Mouse (Mus musculus) cerebellum, adult 11 months (tissue): Measurements from ENCODE around the gene Enthd1.
"Not testable (repeated sequence)": the region's sequence is repeated elsewhere in the genome, so short reads cannot be mapped to it uniquely, and the experiment has no call there.

Experiments used
- DNase-seq: peaks from one replicate; pipeline ENCODE4 v3.0.0; 2022

The Enthd1 gene

DNA sequence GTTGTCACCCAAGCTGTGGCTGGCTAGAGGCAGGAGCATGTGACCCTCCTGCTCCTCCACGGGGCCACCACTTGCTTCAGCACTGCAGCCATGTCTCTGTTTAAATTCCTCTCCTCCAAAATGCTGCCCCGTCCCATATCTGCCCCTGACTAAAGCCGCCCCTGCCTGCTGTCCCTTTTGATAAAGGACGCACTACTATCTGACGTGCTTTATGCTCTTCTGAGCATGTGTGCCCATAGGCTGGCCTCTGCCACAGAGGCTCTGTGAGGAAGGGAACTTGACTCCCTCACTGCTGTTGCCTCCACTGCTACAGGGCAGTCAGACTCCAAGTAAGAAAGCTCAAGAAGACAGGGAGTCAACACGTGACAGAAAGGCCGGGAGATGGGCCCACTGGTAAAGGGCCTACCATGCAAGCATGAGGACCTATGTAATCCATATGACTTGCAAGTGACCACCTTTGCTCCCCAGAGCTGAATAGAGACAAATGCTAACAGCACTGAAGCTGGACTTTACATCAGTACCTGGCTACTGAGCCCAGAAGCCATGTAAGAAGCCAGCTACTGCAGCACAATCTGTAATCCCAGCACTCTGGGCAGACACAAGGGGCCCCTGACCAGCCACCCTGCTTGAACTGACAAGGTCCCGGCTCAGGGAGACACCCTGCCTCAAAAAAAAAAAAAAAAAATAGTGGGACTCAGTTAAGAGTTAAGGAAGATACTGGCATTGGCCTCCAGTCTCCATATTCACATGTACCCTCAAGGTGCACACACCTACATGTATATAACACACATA lies 32.5 kb downstream of the Enthd1 start:
- no peak for DNase-seq

DNA sequence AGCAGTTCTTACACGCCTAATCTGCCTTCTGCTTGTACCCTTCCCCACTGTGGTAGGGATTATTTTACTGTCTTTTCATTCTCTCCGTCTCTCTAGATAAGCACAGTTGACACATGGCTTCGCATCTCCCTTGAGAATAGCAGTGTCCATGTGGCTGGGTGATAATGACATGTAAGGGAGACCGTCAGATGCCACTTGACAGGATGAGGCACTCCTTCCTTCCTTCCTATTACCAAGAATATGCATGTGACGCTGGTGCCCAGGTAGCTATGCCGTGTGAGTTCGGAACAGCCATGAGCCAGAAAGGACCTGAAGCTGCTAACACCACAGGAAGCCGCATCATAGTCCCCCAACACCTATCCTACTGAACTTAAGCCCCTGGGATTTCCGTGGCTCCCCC lies 33.9 kb downstream of the Enthd1 start:
- DNase-seq: no peak

GRCm38 (mm10) chr15:80529955-80530869 lies 34.7 kb downstream of the Enthd1 start:
- DNase-seq: no peak

GRCm38 (mm10) chr15:80521661-80522388 lies 43.1 kb downstream of the Enthd1 start:
- DNase-seq: no peak

DNA sequence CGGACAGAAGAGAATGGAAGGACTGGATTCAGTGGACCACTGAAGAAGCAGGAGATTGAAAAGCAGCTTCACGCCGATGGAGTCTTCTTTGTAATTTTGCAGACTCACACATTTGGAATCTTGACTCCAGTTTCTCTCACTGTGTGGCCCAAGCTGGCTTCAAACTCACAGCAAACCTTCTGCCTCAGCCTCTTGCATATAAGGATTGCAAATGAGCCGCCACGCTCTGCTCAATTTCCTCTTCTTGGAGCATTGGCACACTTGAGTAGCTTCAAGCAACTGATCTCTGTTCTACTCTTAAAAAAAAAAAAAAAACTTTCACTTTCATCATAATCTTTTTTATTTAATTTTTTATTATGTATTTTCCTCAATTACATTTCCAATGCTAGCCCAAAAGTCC lies 45.0 kb downstream of the Enthd1 start:
- DNase-seq: no peak

- DNase-seq: no peak
Measured at GRCm38 (mm10) chr15:80518567-80519223, 46.3 kb downstream of the Enthd1 start.

DNA sequence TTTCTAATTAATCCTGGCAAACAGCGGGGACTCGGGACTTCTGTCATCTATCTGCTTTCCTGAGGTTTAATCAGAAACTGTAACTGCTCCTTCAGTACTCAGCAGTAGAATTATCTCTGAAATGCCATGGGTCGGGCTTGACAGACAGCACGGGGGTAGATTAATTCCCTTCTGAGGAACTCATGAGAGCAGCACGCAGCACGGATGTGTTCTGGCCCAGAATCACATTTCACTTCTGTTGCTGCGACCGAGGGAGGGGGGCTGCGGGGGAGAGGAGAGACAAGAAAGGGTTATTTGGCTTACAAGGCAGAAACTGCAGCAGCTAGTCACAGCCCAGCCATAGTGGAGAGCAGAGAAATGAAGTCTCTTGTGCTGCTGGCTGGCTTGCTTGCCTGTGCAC lies 47.0 kb downstream of the Enthd1 start:
- DNase-seq: no peak

GRCm38 (mm10) chr15:80516525-80516924 lies 48.4 kb downstream of the Enthd1 start:
- DNase-seq: no peak

- peak; percentile 35 for DNase-seq
Measured at GRCm38 (mm10) chr15:80505086-80505485, 59.9 kb downstream of the Enthd1 start.

GRCm38 (mm10) chr15:80503155-80503554 lies 61.8 kb downstream of the Enthd1 start:
- not testable (repeated sequence) for DNase-seq

DNA sequence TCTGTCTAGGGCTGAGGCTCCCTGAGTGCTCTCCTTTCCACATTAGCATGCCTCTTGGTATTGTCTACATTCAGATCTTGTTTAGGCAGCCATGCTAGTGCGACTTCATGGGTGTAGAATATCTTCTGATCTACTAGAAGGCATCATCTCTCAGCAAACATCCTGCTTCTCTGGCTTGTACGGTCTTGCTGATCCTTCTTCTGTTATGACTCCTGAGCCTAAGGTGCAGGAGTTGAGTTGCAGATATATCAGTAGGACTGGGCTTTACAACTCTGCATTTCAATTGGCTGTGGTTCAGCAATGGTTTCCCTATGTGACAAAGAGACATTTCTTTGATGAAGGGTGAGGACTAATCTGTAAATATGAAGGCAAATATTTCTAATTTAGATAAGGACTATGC lies 62.2 kb downstream of the Enthd1 start:
- no peak for DNase-seq

GRCm38 (mm10) chr15:80501106-80502096 lies 63.6 kb downstream of the Enthd1 start:
- peak; percentile 65 for DNase-seq

DNA sequence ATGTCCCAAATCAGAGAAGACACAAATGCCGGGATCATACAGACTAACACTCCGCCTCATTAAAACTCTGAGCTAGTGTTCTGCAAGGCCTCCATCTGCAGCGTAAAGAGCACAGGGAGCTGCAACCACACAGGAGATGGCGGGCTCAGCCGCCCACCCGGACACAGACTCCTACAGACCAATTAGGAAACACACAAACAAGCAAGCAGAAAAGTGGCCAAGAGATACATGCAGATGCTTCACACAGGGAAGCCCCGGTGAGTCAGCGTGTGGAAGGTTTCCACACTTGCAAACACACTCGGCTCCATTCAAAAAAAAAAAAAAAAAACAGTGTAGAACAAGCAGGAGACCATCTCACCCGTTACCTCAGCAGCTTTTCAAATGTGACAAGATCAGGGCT lies 64.5 kb downstream of the Enthd1 start:
- DNase-seq: peak; percentile 22

DNA sequence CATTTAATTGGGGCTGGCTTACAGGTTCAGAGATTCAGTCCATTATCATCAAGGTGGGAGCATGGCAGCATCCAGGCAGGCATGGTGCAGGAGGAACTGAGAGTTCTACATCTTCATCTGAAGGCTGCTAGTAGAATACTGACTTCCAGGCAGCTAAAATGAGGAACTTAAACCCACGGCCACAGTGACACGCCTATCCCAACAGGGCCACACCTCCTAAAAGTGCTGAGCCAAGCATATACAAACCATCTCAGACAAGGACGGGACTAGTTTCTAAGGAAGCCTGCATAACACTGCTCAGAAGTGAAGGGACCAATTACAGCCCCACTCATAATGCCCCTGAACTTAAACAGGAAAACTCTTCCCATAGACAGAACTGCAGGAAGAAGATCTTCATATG lies 67.2 kb downstream of the Enthd1 start:
- not testable (repeated sequence) for DNase-seq

GRCm38 (mm10) chr15:80491505-80491904 lies 73.5 kb downstream of the Enthd1 start:
- no peak for DNase-seq

DNA sequence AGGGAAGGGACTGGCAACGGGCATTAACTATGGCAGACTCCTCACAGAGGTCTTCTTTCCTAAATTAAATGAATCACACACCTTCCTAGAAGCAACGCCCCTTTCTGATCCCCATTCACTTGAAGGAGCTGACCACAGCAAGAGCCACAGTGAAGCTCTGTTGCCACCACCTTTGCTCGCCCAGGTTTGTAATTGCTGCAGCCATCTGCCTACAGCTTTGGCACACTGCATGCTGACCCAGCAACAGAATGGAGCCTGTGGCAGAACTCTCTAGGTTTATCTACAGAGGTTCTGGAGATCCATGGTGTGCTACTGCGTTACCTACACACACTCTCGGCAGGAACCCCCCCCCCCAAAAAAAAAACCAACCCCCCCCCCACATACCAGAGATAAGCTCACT lies 74.8 kb downstream of the Enthd1 start:
- no peak for DNase-seq

- no peak for DNase-seq
Measured at GRCm38 (mm10) chr15:80488658-80489057, 76.3 kb downstream of the Enthd1 start.

DNA sequence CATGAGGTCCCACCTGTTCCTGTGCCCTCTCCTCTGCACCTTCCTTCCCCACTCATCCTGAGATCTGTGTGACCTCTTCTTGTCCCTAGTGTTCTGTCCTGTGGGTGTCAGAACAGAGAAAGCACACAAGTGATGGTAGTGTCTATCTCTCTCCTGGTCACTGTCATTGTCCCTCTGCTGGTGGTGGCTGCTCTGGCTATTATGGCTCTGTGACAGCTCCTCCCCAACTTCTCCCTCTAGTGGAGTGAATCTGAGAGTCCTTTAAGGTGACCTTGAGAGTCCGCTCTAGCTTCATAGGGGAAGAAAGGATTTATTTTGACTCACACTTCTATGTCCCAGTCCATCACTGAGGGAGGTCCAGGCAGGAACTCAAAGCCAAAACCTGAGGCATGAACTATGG lies 79.4 kb downstream of the Enthd1 start:
- DNase-seq: no peak

GRCm38 (mm10) chr15:80483041-80483705 lies 81.8 kb downstream of the Enthd1 start:
- DNase-seq: no peak

GRCm38 (mm10) chr15:80482348-80482747 lies 82.6 kb downstream of the Enthd1 start:
- DNase-seq: no peak
